Mouse (Mus musculus) lung, embryonic 15.5 days (tissue): ENCODE data around the gene Ebna1bp2. TPM values are rescaled to one million over a fixed set of nuclear protein-coding genes. Genes with fewer than 3 reads are reported as not detected.
A peak's percentile ranks its signal among the peaks of the same experiment; 100 is the strongest.

Experiments used
- ATAC-seq: fragments of 200-750 bp; cut with Nextera tagmentation; 2 replicates; pipeline ENCODE4 v1.8.0; 2017; ENCODE audit warnings: moderate number of reproducible peaks, borderline replicate concordance; ENCODE audit not compliant: low FRiP score, low TSS enrichment; ENCODE audit errors: extremely low read depth
- H3K27ac ChIP-seq: fragments of 300-500 bp; sonication (generic); 2 replicates; pipeline ENCODE4 v1.5.1; 2015; ENCODE audit warnings: moderate library complexity, mild to moderate bottlenecking, inconsistent platforms
- H3K27me3 ChIP-seq: fragments of 300-500 bp; sonication (generic); 2 replicates; pipeline ENCODE4 v1.6.1; 2015; ENCODE audit warnings: inconsistent platforms
- H3K36me3 ChIP-seq: fragments of 300-500 bp; sonication (generic); 2 replicates; pipeline ENCODE4 v1.6.1; 2015; ENCODE audit warnings: inconsistent platforms
- H3K4me1 ChIP-seq: fragments of 300-500 bp; sonication (generic); 2 replicates; pipeline ENCODE4 v1.6.1; 2015; ENCODE audit warnings: inconsistent platforms
- H3K4me2 ChIP-seq: fragments of 300-500 bp; sonication (generic); 2 replicates; pipeline ENCODE4 v1.6.1; 2015; ENCODE audit warnings: inconsistent platforms, mild to moderate bottlenecking, moderate library complexity
- H3K4me3 ChIP-seq: fragments of 300-500 bp; sonication (generic); 2 replicates; pipeline ENCODE4 v1.5.1; 2015; ENCODE audit warnings: mild to moderate bottlenecking, inconsistent platforms
- H3K9ac ChIP-seq: fragments of 300-500 bp; sonication (generic); 2 replicates; pipeline ENCODE4 v1.6.1; 2015; ENCODE audit warnings: inconsistent platforms
- H3K9me3 ChIP-seq: fragments of 300-500 bp; sonication (generic); 2 replicates; pipeline ENCODE4 v1.6.1; 2016; ENCODE audit warnings: inconsistent platforms
- WGBS: fragments of 180-500 bp; shearing (Covaris S2); methylation state at CpG from one replicate; pipeline ENCODE4 v1.1.7; 2015; 5-methylcytosine and 5-hydroxymethylcytosine counted together
- polyA plus RNA-seq: library from polyadenylated mRNA; unstranded; fragments of >200 nt; fragmentation: Nextera tagmentation; extraction: Ambion mirVana; gene quantifications from 2 replicates; pipeline ENCODE4 v1.2.1, GENCODE M21; 2015

Ebna1bp2 gene
- polyA plus RNA-seq, 1 experiment from 2014 or later: 124 TPM

- ATAC-seq: no peak; the same call in 1 of the 2 replicates
- under 1% methylated on average over 23 of the region's 23 CpGs for WGBS
- Histone ChIP-seq H3K4me3 (peak overlapping the region; percentile 86), H3K27me3 (no peaks in the 10 kb centered on the region), H3K27ac (peak overlapping the region; percentile 14; the same call in 1 of the 2 replicates), H3K4me2 (peak overlapping the region; percentile 86), H3K4me1 (peaks cover 10% of the 10 kb centered on the region; the same call in 1 of the 2 replicates), H3K9me3 (no peaks in the 10 kb centered on the region), H3K36me3 (peaks cover 33% of the 10 kb centered on the region), H3K9ac (peak overlapping the region; percentile 62)
Observed at GRCm38 (mm10) chr4:118620967-118621320, 345 bp downstream of the Ebna1bp2 start.

GRCm38 (mm10) chr4:118621781-118622180 is 1.2 kb downstream of the Ebna1bp2 start:
- H3K4me3 ChIP-seq: peak overlapping the region; percentile 86
- H3K4me1 ChIP-seq: peaks cover 10% of the 10 kb centered on the region; the same call in 1 of the 2 replicates
- no peaks in the 10 kb centered on the region for H3K27me3 ChIP-seq
- H3K9me3 ChIP-seq: no peaks in the 10 kb centered on the region
- peak overlapping the region; percentile 86 for H3K4me2 ChIP-seq
- no peak for ATAC-seq
- 82% methylated on average over 9 of the region's 9 CpGs for WGBS
- H3K9ac ChIP-seq: peak overlapping the region; percentile 62
- H3K27ac ChIP-seq: no peak overlapping the region
- H3K36me3 ChIP-seq: peaks cover 41% of the 10 kb centered on the region

- Histone ChIP-seq H3K4me3 (no peak overlapping the region), H3K4me1 (no peaks in the 10 kb centered on the region), H3K27me3 (no peaks in the 10 kb centered on the region), H3K9me3 (no peaks in the 10 kb centered on the region), H3K27ac (no peak overlapping the region), H3K36me3 (peaks cover 41% of the 10 kb centered on the region), H3K9ac (no peak overlapping the region), H3K4me2 (no peak overlapping the region)
- 94% methylated on average over 5 of the region's 5 CpGs for WGBS
- no peak for ATAC-seq
Observed at GRCm38 (mm10) chr4:118630261-118630660, 9.7 kb downstream of the Ebna1bp2 start.

- Histone ChIP-seq H3K27ac (peak overlapping the region; percentile 5; the same call in 1 of the 2 replicates), H3K4me3 (no peak overlapping the region), H3K9me3 (no peaks in the 10 kb centered on the region), H3K36me3 (no peaks in the 10 kb centered on the region), H3K27me3 (no peaks in the 10 kb centered on the region), H3K4me1 (no peaks in the 10 kb centered on the region), H3K9ac (no peak overlapping the region), H3K4me2 (no peak overlapping the region)
- WGBS: 37% methylated on average over 20 of the region's 20 CpGs
- ATAC-seq: no peak
Observed at GRCm38 (mm10) chr4:118642346-118643190, 22.0 kb downstream of the Ebna1bp2 start.

- Histone ChIP-seq H3K27me3 (no peaks in the 10 kb centered on the region), H3K4me2 (no peak overlapping the region), H3K9ac (no peak overlapping the region), H3K4me3 (no peak overlapping the region), H3K27ac (no peak overlapping the region), H3K4me1 (no peaks in the 10 kb centered on the region), H3K36me3 (no peaks in the 10 kb centered on the region), H3K9me3 (no peaks in the 10 kb centered on the region)
- no peak for ATAC-seq
- 6% methylated on average over 2 of the region's 2 CpGs for WGBS
Observed at GRCm38 (mm10) chr4:118645234-118645633, 24.6 kb downstream of the Ebna1bp2 start.

- ATAC-seq: no peak
- Histone ChIP-seq H3K4me1 (no peaks in the 10 kb centered on the region), H3K27me3 (no peaks in the 10 kb centered on the region), H3K4me2 (no peak within 1 kb of the TSS), H3K9ac (no peak within 1 kb of the TSS), H3K27ac (no peak within 1 kb of the TSS), H3K4me3 (no peak within 1 kb of the TSS), H3K36me3 (no peaks in the 10 kb centered on the region), H3K9me3 (no peaks in the 10 kb centered on the region)
Observed at GRCm38 (mm10) chr4:118658652-118659051, 38.1 kb downstream of the Ebna1bp2 start, which contains the start of gene Olfr62. TSS of gene Olfr62 (plus strand) at chr4:118658952.

Other genes with a start within 250 kb of the Ebna1bp2 start
- 6.6 and 7.0 TPM in 2 replicates for gene Szt2, start 211.5 kb upstream of the Ebna1bp2 start, polyA plus RNA-seq
- 86.0 and 90.9 TPM in 2 replicates for gene Med8, start 211.5 kb upstream of the Ebna1bp2 start, polyA plus RNA-seq
- gene Elovl1, start 192.7 kb upstream of the Ebna1bp2 start, polyA plus RNA-seq: 95.3 and 107 TPM in 2 replicates
- 311 and 313 TPM in 2 replicates for gene Cdc20, start 183.4 kb upstream of the Ebna1bp2 start, polyA plus RNA-seq
- 0.40 and 0.74 TPM in 2 replicates for gene Mpl, start 163.3 kb upstream of the Ebna1bp2 start, polyA plus RNA-seq
- 85.6 and 86.1 TPM in 2 replicates for gene Tie1, start 130.7 kb upstream of the Ebna1bp2 start, polyA plus RNA-seq
- gene 2610528J11Rik, start 93.8 kb upstream of the Ebna1bp2 start, polyA plus RNA-seq: 12.9 and 13.1 TPM in 2 replicates
- gene Tmem125, start 76.8 kb upstream of the Ebna1bp2 start, polyA plus RNA-seq: 5.8 and 6.3 TPM in 2 replicates
- gene Cfap57, start within 50 bp of the Ebna1bp2 start, polyA plus RNA-seq: 0.55 and 0.64 TPM in 2 replicates
- gene Olfr62, start 38.2 kb downstream of the Ebna1bp2 start, polyA plus RNA-seq: not detected in 2 replicates
- gene Olfr1342, start 72.0 kb downstream of the Ebna1bp2 start, polyA plus RNA-seq: 0.69 and 0.78 TPM in 2 replicates
- gene Olfr1341, start 82.7 kb downstream of the Ebna1bp2 start, polyA plus RNA-seq: not detected in 2 replicates
- not detected in 2 replicates for gene Olfr1340, start 99.3 kb downstream of the Ebna1bp2 start, polyA plus RNA-seq
- not detected in 2 replicates for gene Olfr1339, start 111.4 kb downstream of the Ebna1bp2 start, polyA plus RNA-seq
- gene Olfr1338, start 137.9 kb downstream of the Ebna1bp2 start, polyA plus RNA-seq: not detected in 2 replicates
- not detected in 2 replicates for gene Olfr1337, start 161.8 kb downstream of the Ebna1bp2 start, polyA plus RNA-seq
- gene Olfr1335, start 189.1 kb downstream of the Ebna1bp2 start, polyA plus RNA-seq: not detected in 2 replicates
- not detected in 2 replicates for gene Olfr1333, start 215.5 kb downstream of the Ebna1bp2 start, polyA plus RNA-seq
- gene Olfr1331, start 243.8 kb downstream of the Ebna1bp2 start, polyA plus RNA-seq: not detected in 2 replicates